Mouse (Mus musculus) stomach, embryonic 16.5 days (tissue): ENCODE data around the gene Ccdc40. TPM values are rescaled to one million over a fixed set of nuclear protein-coding genes. Genes with fewer than 3 reads are reported as not detected.

ENCODE experiments used
- ATAC-seq: fragments of 200-750 bp; cut with Nextera tagmentation; 2 replicates; pipeline ENCODE4 v1.8.0; 2017; ENCODE audit warnings: moderate number of reproducible peaks, moderate TSS enrichment; ENCODE audit not compliant: insufficient read depth, low FRiP score
- H3K27ac ChIP-seq: fragments of 300-500 bp; sonication (generic); 2 replicates; pipeline ENCODE4 v1.5.1; 2014; ENCODE audit warnings: low read length
- H3K27me3 ChIP-seq: fragments of 300-500 bp; sonication (generic); 2 replicates; pipeline ENCODE4 v1.6.1; 2014; ENCODE audit warnings: low read length, control low read depth, mixed read lengths; ENCODE audit not compliant: control insufficient read depth, insufficient read depth
- H3K36me3 ChIP-seq: fragments of 300-500 bp; sonication (generic); 2 replicates; pipeline ENCODE4 v1.6.1; 2014; ENCODE audit warnings: low read length; ENCODE audit not compliant: control insufficient read depth, insufficient read depth
- H3K4me1 ChIP-seq: fragments of 300-500 bp; sonication (generic); 2 replicates; pipeline ENCODE4 v1.6.1; 2014; ENCODE audit warnings: low read length, control low read depth, mixed read lengths; ENCODE audit not compliant: control insufficient read depth, insufficient read depth
- H3K4me2 ChIP-seq: fragments of 300-500 bp; sonication (generic); 2 replicates; pipeline ENCODE4 v1.6.1; 2014; ENCODE audit warnings: low read depth, low read length, mixed read lengths
- H3K4me3 ChIP-seq: fragments of 300-500 bp; sonication (generic); replicated peaks from 2 replicates; pipeline ENCODE4 v1.5.1; 2014; ENCODE audit warnings: mild to moderate bottlenecking, low read length
- H3K9ac ChIP-seq: fragments of 300-500 bp; sonication (generic); 2 replicates; pipeline ENCODE4 v1.6.1; 2014; ENCODE audit warnings: low read length
- H3K9me3 ChIP-seq: fragments of 300-500 bp; sonication (generic); replicated peaks from 2 replicates; pipeline ENCODE4 v1.6.1; 2016; ENCODE audit warnings: low read length, control low read depth; ENCODE audit not compliant: control insufficient read depth
- WGBS: fragments of 180-500 bp; shearing (Covaris S2); extraction: QIAGEN DNeasy Blood & Tissue Kit; methylation state at CpG from one replicate; pipeline ENCODE4 v1.1.7; 2014; 5-methylcytosine and 5-hydroxymethylcytosine counted together
- polyA plus RNA-seq: library from polyadenylated mRNA; unstranded; fragments of >200 nt; fragmentation: Nextera tagmentation; extraction: Ambion mirVana; gene quantifications from 2 replicates; pipeline ENCODE4 v1.2.1, GENCODE M21; 2015

The Ccdc40 gene
- polyA plus RNA-seq, 1 experiment from 2014 or later, result 2.4 TPM

GRCm38 (mm10) chr11:119205738-119206137 lies 22.6 kb upstream of the Ccdc40 start:
- 89% methylated on average over 10 of the region's 10 CpGs for WGBS
- H3K9ac ChIP-seq, result no peak overlapping the region
- H3K9me3 ChIP-seq, result no peaks in the 10 kb centered on the region
- H3K4me3 ChIP-seq, result no peak overlapping the region
- peaks cover 20% of the 10 kb centered on the region for H3K4me1 ChIP-seq
- no peak overlapping the region for H3K27ac ChIP-seq
- H3K4me2 ChIP-seq, result no peak overlapping the region
- ATAC-seq, result no peak
- H3K36me3 ChIP-seq, result peaks cover 17% of the 10 kb centered on the region
- no peaks in the 10 kb centered on the region for H3K27me3 ChIP-seq

GRCm38 (mm10) chr11:119206562-119206961 lies 21.8 kb upstream of the Ccdc40 start:
- no peak overlapping the region for H3K9ac ChIP-seq
- WGBS, result 31% methylated on average over 5 of the region's 5 CpGs
- peaks cover 17% of the 10 kb centered on the region for H3K36me3 ChIP-seq
- H3K4me3 ChIP-seq, result no peak overlapping the region
- ATAC-seq, result no peak
- H3K27ac ChIP-seq, result no peak overlapping the region
- H3K9me3 ChIP-seq, result no peaks in the 10 kb centered on the region
- no peak overlapping the region for H3K4me2 ChIP-seq
- H3K4me1 ChIP-seq, result peaks cover 25% of the 10 kb centered on the region
- no peaks in the 10 kb centered on the region for H3K27me3 ChIP-seq

- Histone ChIP-seq H3K9me3 (no peaks in the 10 kb centered on the region), H3K4me2 (no peak overlapping the region), H3K27me3 (no peaks in the 10 kb centered on the region), H3K27ac (no peak overlapping the region), H3K4me3 (no peak overlapping the region), H3K9ac (no peak overlapping the region), H3K36me3 (peaks cover 17% of the 10 kb centered on the region), H3K4me1 (peaks cover 30% of the 10 kb centered on the region)
- WGBS, result 88% methylated on average over 6 of the region's 6 CpGs
- ATAC-seq, result no peak
Measured at GRCm38 (mm10) chr11:119207986-119208385, 20.4 kb upstream of the Ccdc40 start.

GRCm38 (mm10) chr11:119208870-119209370 lies 19.5 kb upstream of the Ccdc40 start:
- Histone ChIP-seq H3K4me3 (no peak overlapping the region), H3K36me3 (peaks cover 17% of the 10 kb centered on the region), H3K27me3 (no peaks in the 10 kb centered on the region), H3K27ac (0 out of 2 replicates have a peak overlapping the region, but pooled peaks have one; percentile 1), H3K4me1 (peaks cover 39% of the 10 kb centered on the region), H3K4me2 (no peak overlapping the region), H3K9me3 (no peaks in the 10 kb centered on the region), H3K9ac (no peak overlapping the region)
- WGBS, result 91% methylated on average over 20 of the region's 20 CpGs
- no peak for ATAC-seq

GRCm38 (mm10) chr11:119209371-119210025 lies 18.9 kb upstream of the Ccdc40 start:
- H3K4me1 ChIP-seq, result peaks cover 44% of the 10 kb centered on the region
- H3K9me3 ChIP-seq, result no peaks in the 10 kb centered on the region
- WGBS, result 55% methylated on average over 10 of the region's 10 CpGs
- H3K27me3 ChIP-seq, result no peaks in the 10 kb centered on the region
- H3K27ac ChIP-seq, result peak overlapping the region; percentile 68; the same call in 1 of the 2 replicates
- no peak overlapping the region for H3K4me3 ChIP-seq
- no peak overlapping the region for H3K4me2 ChIP-seq
- peaks cover 17% of the 10 kb centered on the region for H3K36me3 ChIP-seq
- ATAC-seq, result peak; percentile 63
- H3K9ac ChIP-seq, result 0 out of 2 replicates have a peak overlapping the region, but pooled peaks have one; percentile 14

GRCm38 (mm10) chr11:119210321-119211100 lies 17.9 kb upstream of the Ccdc40 start:
- H3K9ac ChIP-seq, result peak overlapping the region; percentile 14; the same call in 1 of the 2 replicates
- peaks cover 55% of the 10 kb centered on the region for H3K4me1 ChIP-seq
- no peak overlapping the region for H3K4me3 ChIP-seq
- no peak overlapping the region for H3K4me2 ChIP-seq
- 59% methylated on average over 32 of the region's 32 CpGs for WGBS
- no peaks in the 10 kb centered on the region for H3K9me3 ChIP-seq
- peaks cover 17% of the 10 kb centered on the region for H3K36me3 ChIP-seq
- no peak for ATAC-seq
- H3K27ac ChIP-seq, result peak overlapping the region; percentile 68; the same call in 1 of the 2 replicates
- no peaks in the 10 kb centered on the region for H3K27me3 ChIP-seq

GRCm38 (mm10) chr11:119211604-119212309 lies 16.6 kb upstream of the Ccdc40 start:
- Histone ChIP-seq H3K27ac (no peak overlapping the region), H3K4me1 (peaks cover 67% of the 10 kb centered on the region), H3K4me3 (no peak overlapping the region), H3K9ac (no peak overlapping the region), H3K36me3 (peaks cover 14% of the 10 kb centered on the region), H3K4me2 (no peak overlapping the region), H3K27me3 (no peaks in the 10 kb centered on the region), H3K9me3 (no peaks in the 10 kb centered on the region)
- no peak for ATAC-seq
- WGBS, result 75% methylated on average over 21 of the region's 21 CpGs

GRCm38 (mm10) chr11:119213166-119213885 lies 15.0 kb upstream of the Ccdc40 start:
- Histone ChIP-seq H3K4me3 (no peak overlapping the region), H3K4me1 (peaks cover 69% of the 10 kb centered on the region), H3K9ac (no peak overlapping the region), H3K27ac (peak overlapping the region; percentile 22; the same call in 1 of the 2 replicates), H3K36me3 (0 out of 2 replicates have a peak, but pooled peaks cover 5% of the 10 kb centered on the region), H3K4me2 (no peak overlapping the region), H3K27me3 (no peaks in the 10 kb centered on the region), H3K9me3 (no peaks in the 10 kb centered on the region)
- 56% methylated on average over 19 of the region's 19 CpGs for WGBS
- no peak for ATAC-seq
